Mouse (Mus musculus) thymus, adult 2 months (tissue): ENCODE results near the gene Clcn6.

Experiments
- CTCF ChIP-seq: fragments of 200-500 bp; IDR thresholded peaks from 2 replicates; pipeline ENCODE4 v1.5.1; 2012; ENCODE audit warnings: mild to moderate bottlenecking, control low read depth, low read length, moderate library complexity, borderline replicate concordance; ENCODE audit not compliant: control insufficient read depth, poor library complexity, insufficient read depth; ENCODE audit errors: extremely low read depth
- POLR2A ChIP-seq: fragments of 200-500 bp; IDR thresholded peaks from 2 replicates; pipeline ENCODE4 v1.6.1; 2012; ENCODE audit warnings: mild to moderate bottlenecking, low read length, control low read depth, moderate library complexity; ENCODE audit not compliant: control insufficient read depth, poor library complexity, insufficient read depth; ENCODE audit errors: extremely low read depth

DNA sequence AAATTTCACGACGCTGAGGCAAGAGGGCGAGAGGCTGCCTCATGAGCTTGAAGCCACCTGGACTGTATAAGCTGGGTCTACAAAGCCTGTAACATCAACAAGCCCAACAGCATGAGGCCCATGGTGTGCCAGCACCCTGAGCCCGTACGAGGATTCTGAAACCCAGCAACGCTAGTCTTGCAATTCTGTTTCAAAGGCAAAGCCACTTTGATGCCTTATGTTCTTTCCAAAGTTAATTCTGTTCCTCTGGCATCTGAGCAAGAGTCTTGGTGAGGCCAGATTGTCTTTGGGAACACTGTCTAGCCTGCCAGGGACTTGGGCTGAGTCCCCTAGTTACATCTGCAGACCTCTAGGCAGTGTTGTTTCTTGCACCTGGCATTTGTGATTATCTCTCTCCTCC, 20.4 kb upstream of the Clcn6 start:
- TF ChIP-seq CTCF (no peak), POLR2A (no peak)
